In the genomic region with DNA sequence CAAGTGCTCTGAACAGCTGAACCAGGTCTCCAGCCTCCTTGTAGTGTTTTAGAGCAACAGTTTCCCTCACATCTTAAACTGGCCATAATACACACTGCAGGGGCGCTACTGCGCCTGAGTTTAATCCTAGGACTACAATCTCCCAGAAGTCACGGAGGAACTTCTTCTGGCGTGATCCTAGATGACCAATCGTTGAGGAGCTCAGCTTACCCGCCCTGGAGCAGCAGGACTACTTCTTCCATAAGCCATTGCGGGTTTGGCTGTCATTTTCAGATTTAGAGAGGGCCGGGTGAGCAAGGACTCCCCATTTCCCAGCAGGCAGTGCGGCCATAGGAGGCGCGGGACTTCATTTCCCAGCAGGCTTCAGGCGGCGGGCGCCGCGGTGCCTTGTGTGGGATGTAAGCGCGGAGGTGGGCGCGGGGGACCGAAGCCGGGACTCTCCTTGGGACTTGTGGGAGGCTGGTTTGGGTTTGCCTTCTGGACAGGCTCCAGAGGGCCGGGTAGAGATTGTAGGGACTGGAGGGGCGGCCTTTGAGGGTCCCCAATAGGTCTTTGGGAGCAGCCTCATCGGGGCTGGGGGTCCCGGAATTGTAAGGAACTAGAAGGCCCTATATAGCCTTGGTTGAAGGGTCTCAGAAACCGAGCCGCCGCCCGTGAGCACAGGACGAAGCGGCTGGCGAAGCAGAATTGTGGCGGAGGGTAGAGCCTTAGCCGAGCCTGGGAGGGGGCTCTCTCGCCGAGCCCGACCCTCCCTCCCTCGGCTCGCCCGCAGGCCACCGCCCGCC, we compare ENCODE assay signal across 8 mouse cellular contexts. TPM values are rescaled to one million over a fixed set of nuclear protein-coding genes. Genes with fewer than 3 reads are reported as not detected.
DNase-seq lines count a peak whose midpoint lies in the region; ATAC-seq lines count a peak whose summit lies in the region.

A gene (plus strand): TSS at position 307 of the 785 bp plus-strand sequence.

- H3K4me2 ChIP-seq in intestine, embryonic 14.5 days (ENCODE audit: low read length), result peak within 1 kb of the TSS; percentile 92

- peaks cover 30% of the 10 kb centered on the region for H3K36me3 ChIP-seq in intestine, embryonic 14.5 days (ENCODE audit: control insufficient read depth, insufficient read depth, low read length)

- peak within 1 kb of the TSS; percentile 69 for H3K9ac ChIP-seq in intestine, embryonic 14.5 days (ENCODE audit: low read length)

- peaks cover 13% of the 10 kb centered on the region for H3K4me1 ChIP-seq in intestine, embryonic 14.5 days (replicated peaks; ENCODE audit: control insufficient read depth, insufficient read depth, low read length)

- no peaks in the 10 kb centered on the region for H3K27me3 ChIP-seq in intestine, embryonic 14.5 days (replicated peaks; ENCODE audit: control insufficient read depth, insufficient read depth, low read length)

- intact Hi-C loops in left cerebral cortex, postnatal 14 days (cut with DNase I), result loop anchor here (10.0 kb wide), 1 partner anchor 250 kb away; a partner anchor contains a TSS

- H3K9me3 ChIP-seq in intestine, embryonic 14.5 days (ENCODE audit: control insufficient read depth, low read length), result no peaks in the 10 kb centered on the region

- peak within 1 kb of the TSS; percentile 79 for H3K27ac ChIP-seq in intestine, embryonic 14.5 days (ENCODE audit: low read depth)

- peak; percentile 88 for ATAC-seq in intestine, embryonic 14.5 days (replicated peaks; ENCODE audit: low FRiP score, low TSS enrichment, low read depth)

- WGBS in intestine, embryonic 14.5 days, result under 1% methylated on average over 41 of the region's 43 CpGs

- peak within 1 kb of the TSS; percentile 58 for H3K4me3 ChIP-seq in intestine, embryonic 14.5 days (ENCODE audit: low read depth, low read length)

- peak; percentile 87 for DNase-seq in adrenal gland, adult 18-20 months (ENCODE audit: low spot score in 2 of 2)
- DNase-seq in embryo, embryonic 11 days, result peak; percentile 99
- peak; percentile 94 for DNase-seq in gastrocnemius, postnatal 25 days
- DNase-seq in intestine, embryonic 14.5 days (ENCODE audit: low spot score), result peak; percentile 89
- peak; percentile 96 to 97 for DNase-seq in left cerebral cortex, postnatal 14 days (ENCODE audit: low spot score in 2 of 2)
- DNase-seq in mesoderm, embryonic 11.5 days (ENCODE audit: low read depth, low spot score), result peak; percentile 97
- peak; percentile 96 to 97 for DNase-seq in right cerebral cortex, postnatal 36 days (ENCODE audit: low spot score in 2 of 2)
- DNase-seq in yolk sac, embryonic 10.5 days (ENCODE audit: low spot score), result peak; percentile 96

RNA-seq across cellular contexts. Expression of the gene that starts here (rescaled TPM):
- 10 to 100 TPM; 48.2 to 54.2 TPM for total RNA-seq in adrenal gland, adult 18-20 months (2021)
- 1 to 10 TPM; 5.0 to 7.0 TPM for total RNA-seq in gastrocnemius, postnatal 25 days (2021)
- polyA plus RNA-seq in intestine, embryonic 14.5 days (2014; fragmentation: Nextera tagmentation; extraction: Ambion mirVana), result 55.2 and 56.2 TPM in 2 replicates
- total RNA-seq in left cerebral cortex, postnatal 14 days (2021), result 10 to 100 TPM; 64.9 to 70.7 TPM

Comparison
In these comparisons a context has a peak if more than half of its experiments do, and no peak if none do; other contexts are left out.
1. Peak in every context shown above with its lines: DNase-seq, ATAC-seq, H3K4me3 ChIP-seq and H3K27ac ChIP-seq.
2. RNA of the gene that starts here (total RNA-seq): 64.9 to 70.7 TPM in left cerebral cortex, postnatal 14 days and 48.2 to 54.2 TPM in adrenal gland, adult 18-20 months; 5.0 to 7.0 TPM in gastrocnemius, postnatal 25 days; every median in the first group is over 4 times any median in the second.